Mouse (Mus musculus) heart, adult 10 weeks (tissue): ENCODE results near the gene Robo1. TPM values are rescaled to one million over a fixed set of nuclear protein-coding genes. Genes with fewer than 3 reads are reported as not detected.

Experiments
- polyA plus RNA-seq: library from polyadenylated mRNA; stranded (reverse); fragments of 350-450 nt; fragmentation: Illumina TruSeq; extraction: RNeasy Lipid Tissue Mini Kit (QIAGEN cat#74804); gene quantifications from one replicate; pipeline ENCODE4 v1.2.3, GENCODE M21; 2014; ENCODE audit warnings: low read depth, low replicate concordance

Gene Robo1
- 1.0 TPM for polyA plus RNA-seq

DNA sequence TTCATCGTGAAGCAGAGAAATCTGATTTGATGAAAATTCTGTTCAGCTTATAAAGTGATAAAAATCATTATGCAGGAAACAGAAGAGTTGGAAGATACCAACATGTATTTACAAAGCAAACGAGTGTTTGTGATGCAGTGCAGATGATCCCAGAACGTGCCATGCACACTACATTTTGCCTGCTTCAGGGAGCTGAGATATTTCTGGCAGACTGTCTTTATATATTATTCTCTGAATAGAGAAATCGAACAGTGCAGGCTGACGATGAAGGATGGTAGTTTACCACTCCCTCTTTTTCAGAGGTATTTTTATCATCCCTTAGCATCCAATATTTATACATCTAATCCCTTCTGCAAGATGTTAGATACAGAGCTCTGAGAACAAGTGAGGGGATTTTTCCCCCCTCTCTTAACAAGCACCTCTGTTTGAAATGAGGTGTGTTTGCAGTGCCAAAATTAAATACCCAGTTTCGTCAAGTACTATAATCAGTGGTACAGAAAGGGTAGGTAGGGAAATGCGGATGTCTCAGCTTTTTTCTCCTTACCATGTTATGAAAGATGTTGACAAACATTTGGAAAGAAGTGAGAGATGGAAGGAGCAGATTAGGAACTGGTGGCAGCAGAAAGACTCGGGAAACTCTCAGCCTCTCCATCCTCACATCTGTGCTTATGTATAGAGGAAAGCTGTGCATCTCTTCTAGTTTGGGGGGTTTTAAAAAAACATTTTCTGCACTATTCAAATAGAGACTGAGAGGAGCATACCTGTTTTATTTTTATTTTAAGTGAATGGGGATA, at the start of gene Robo1:
TSS of gene Robo1 (plus strand) at position 770 of the 794 bp plus-strand sequence.

